Mouse (Mus musculus): ENCODE measurements around the gene Tra2b. TPM values are rescaled to one million over a fixed set of nuclear protein-coding genes. Genes with fewer than 3 reads are reported as not detected.
"Not testable (repeated sequence)": the region's sequence is repeated elsewhere in the genome, so short reads cannot be mapped to it uniquely, and the experiment has no call there.

Gene Tra2b
- polyA plus RNA-seq, 1 experiment from 2014 or later: 132 TPM

DNA sequence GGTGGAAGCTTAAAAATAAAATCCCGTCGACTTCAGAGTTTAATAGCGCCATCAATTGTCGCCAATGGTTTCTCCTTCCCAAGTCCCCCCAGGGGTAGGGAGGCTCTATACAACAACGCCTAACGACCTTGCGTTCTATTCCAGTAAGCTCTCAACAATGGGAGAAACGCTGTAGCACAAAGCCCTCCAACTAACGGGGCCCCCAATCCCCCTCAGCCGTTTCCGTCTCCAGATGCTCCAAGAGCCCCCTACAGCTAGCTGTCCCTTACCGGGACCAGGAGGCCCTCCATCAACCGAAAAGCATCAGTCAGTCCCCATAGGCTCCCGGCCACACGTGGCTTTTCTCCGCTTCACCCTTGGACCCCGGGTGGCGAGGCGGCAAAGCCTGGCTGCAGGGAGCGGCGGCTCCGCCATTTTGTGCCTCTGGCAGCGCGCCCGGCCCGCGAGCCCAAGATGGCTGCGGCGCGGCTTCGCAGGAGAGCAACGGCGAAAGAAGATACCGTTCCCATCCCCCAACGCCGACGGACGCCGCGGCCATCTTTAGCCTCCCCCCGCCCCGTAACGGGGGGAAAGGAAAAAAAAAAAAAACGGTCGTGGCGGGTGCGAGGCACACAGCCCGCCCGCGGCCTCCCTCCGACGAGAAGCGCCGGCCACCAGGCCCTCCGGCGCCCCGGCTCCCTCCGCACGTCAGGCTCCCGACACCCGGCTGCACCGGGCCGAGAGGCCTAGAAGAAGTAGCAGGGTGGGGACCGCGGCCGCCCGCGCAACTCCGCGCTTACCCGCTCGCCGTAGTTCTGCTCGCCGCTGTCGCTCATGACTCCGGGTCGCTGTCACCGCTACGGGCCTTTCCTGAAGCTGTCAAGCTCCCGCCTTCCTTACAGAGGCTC is 600 bp downstream of the Tra2b start:
- H3K4me2 ChIP-seq (replicated peaks; ENCODE audit: low read depth): peak overlapping the region; percentile 79
- peak overlapping the region; percentile 70 for H3K4me3 ChIP-seq (ENCODE audit: low read depth, low read length)
- peaks cover 5% of the 10 kb centered on the region; the same call in 1 of the 2 replicates for H3K4me1 ChIP-seq (replicated peaks; ENCODE audit: control insufficient read depth, insufficient read depth, low read length)
- 0 out of 2 replicates have a peak, but pooled peaks have one; percentile 4 for TF ChIP-seq CTCF (IDR thresholded peaks at IDR 0.05; ENCODE audit: low read depth)
- H3K9ac ChIP-seq (ENCODE audit: low read depth, low read length): peak overlapping the region; percentile 96
- peak overlapping the region; percentile 98 for H3K27ac ChIP-seq (ENCODE audit: low read depth, low read length)
- H3K9me3 ChIP-seq (ENCODE audit: control insufficient read depth): no peaks in the 10 kb centered on the region
- no peaks in the 10 kb centered on the region for H3K36me3 ChIP-seq (ENCODE audit: control insufficient read depth, insufficient read depth)
- under 1% methylated on average over 70 of the region's 81 CpGs for WGBS
- H3K27me3 ChIP-seq (replicated peaks; ENCODE audit: control insufficient read depth, insufficient read depth, low read length): no peaks in the 10 kb centered on the region
- ATAC-seq: peak; percentile 71

DNA sequence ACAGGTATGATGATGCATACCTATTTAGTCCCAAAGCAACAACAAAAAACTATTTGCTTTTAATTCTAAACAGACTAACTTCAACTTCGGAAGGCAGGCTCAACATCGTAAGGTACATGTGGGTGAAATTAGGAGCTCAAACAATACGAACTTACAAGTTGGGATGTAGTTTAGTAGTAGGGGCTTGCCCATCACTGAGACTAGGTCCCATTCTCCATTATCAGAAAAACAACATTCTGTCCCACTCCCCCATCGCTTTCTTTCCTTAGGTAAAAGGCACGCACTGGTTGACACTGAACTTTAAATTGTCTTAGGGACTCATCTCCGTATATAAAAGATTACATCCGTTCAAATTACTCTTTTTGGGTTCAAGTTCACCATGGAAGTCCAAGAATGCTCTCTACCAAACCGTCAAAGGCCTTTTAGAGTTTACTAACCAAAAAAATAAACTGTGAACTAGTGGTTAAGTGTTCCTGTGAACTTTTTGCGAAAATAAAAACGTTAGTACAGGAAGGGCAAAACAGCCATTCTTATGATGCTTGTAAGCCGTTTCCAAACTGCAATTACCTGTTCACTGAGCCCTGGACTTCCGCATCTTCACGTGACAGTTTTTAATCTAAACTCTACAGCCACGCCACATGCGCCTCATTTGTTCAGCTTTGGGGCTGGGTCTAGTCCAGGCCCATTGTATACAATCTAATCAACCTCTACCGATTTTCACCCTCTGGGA is 1.4 kb downstream of the Tra2b start:
- Histone ChIP-seq H3K27me3 (replicated peaks; ENCODE audit: control insufficient read depth, insufficient read depth, low read length) (no peaks in the 10 kb centered on the region), H3K4me1 (replicated peaks; ENCODE audit: control insufficient read depth, insufficient read depth, low read length) (peaks cover 5% of the 10 kb centered on the region; the same call in 1 of the 2 replicates), H3K27ac (ENCODE audit: low read depth, low read length) (peak overlapping the region; percentile 98), H3K36me3 (ENCODE audit: control insufficient read depth, insufficient read depth) (no peaks in the 10 kb centered on the region), H3K4me3 (ENCODE audit: low read depth, low read length) (peak overlapping the region; percentile 70), H3K9ac (ENCODE audit: low read depth, low read length) (peak overlapping the region; percentile 96), H3K4me2 (replicated peaks; ENCODE audit: low read depth) (peak overlapping the region; percentile 79), H3K9me3 (ENCODE audit: control insufficient read depth) (no peaks in the 10 kb centered on the region)
- 0 out of 2 replicates have a peak, but pooled peaks have one; percentile 30 for ATAC-seq
- under 1% methylated on average over 16 of the region's 16 CpGs for WGBS
- no peak for TF ChIP-seq CTCF (IDR thresholded peaks at IDR 0.05; ENCODE audit: low read depth)

DNA sequence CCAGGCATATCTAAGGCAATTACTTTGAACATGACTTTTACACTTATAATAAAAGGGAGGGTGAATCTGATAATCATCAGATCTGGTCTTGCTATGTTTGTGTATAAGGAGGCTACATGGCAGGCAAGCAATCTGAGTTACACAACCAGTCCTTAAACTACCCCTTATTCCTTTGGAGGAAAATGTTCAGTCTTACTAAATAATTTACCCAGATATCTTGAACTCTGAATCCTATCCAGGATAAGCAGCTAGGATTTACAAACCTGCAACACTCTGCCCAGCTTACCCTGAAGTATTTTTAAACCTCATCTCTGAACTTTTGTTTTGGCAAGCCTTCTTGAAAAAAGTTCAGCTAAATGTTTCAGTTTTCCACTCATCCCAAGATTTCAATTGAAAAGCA is 2.7 kb downstream of the Tra2b start:
- ATAC-seq: no peak
- H3K4me1 ChIP-seq (replicated peaks; ENCODE audit: control insufficient read depth, insufficient read depth, low read length): peaks cover 5% of the 10 kb centered on the region; the same call in 1 of the 2 replicates
- no peaks in the 10 kb centered on the region for H3K27me3 ChIP-seq (replicated peaks; ENCODE audit: control insufficient read depth, insufficient read depth, low read length)
- peak overlapping the region; percentile 79 for H3K4me2 ChIP-seq (replicated peaks; ENCODE audit: low read depth)
- H3K4me3 ChIP-seq (ENCODE audit: low read depth, low read length): peak overlapping the region; percentile 70; the same call in 1 of the 2 replicates
- no peak overlapping the region for H3K27ac ChIP-seq (ENCODE audit: low read depth, low read length)
- no peaks in the 10 kb centered on the region for H3K9me3 ChIP-seq (ENCODE audit: control insufficient read depth)
- TF ChIP-seq CTCF (IDR thresholded peaks at IDR 0.05; ENCODE audit: low read depth): no peak
- no peak overlapping the region for H3K9ac ChIP-seq (ENCODE audit: low read depth, low read length)
- no peaks in the 10 kb centered on the region for H3K36me3 ChIP-seq (ENCODE audit: control insufficient read depth, insufficient read depth)

DNA sequence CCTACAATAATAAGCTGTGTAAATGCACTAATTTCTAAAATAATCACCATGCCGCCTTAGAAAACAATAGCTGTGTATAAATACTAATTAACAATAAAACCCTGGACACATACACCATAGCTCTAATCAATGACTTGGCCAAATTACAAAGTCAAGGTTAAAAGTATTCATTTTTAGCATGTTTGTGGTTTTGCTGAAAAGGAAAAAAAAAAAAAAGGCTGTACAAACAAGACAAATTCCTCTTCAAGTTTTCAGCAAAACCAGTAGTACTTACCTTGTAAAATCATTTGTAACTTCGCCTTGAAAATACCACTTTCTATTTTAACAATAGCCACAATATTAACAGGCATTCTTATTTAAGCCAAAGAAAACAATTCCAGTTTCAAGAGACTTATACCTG is 4.2 kb downstream of the Tra2b start:
- Histone ChIP-seq H3K36me3 (ENCODE audit: control insufficient read depth, insufficient read depth) (no peaks in the 10 kb centered on the region), H3K9ac (ENCODE audit: low read depth, low read length) (no peak overlapping the region), H3K27me3 (replicated peaks; ENCODE audit: control insufficient read depth, insufficient read depth, low read length) (no peaks in the 10 kb centered on the region), H3K4me3 (ENCODE audit: low read depth, low read length) (no peak overlapping the region), H3K9me3 (ENCODE audit: control insufficient read depth) (no peaks in the 10 kb centered on the region), H3K4me1 (replicated peaks; ENCODE audit: control insufficient read depth, insufficient read depth, low read length) (peaks cover 5% of the 10 kb centered on the region; the same call in 1 of the 2 replicates), H3K4me2 (replicated peaks; ENCODE audit: low read depth) (peak overlapping the region; percentile 79; the same call in 1 of the 2 replicates), H3K27ac (ENCODE audit: low read depth, low read length) (no peak overlapping the region)
- ATAC-seq: no peak
- no peak for TF ChIP-seq CTCF (IDR thresholded peaks at IDR 0.05; ENCODE audit: low read depth)
- WGBS: 66% methylated on average over 2 of the region's 2 CpGs

DNA sequence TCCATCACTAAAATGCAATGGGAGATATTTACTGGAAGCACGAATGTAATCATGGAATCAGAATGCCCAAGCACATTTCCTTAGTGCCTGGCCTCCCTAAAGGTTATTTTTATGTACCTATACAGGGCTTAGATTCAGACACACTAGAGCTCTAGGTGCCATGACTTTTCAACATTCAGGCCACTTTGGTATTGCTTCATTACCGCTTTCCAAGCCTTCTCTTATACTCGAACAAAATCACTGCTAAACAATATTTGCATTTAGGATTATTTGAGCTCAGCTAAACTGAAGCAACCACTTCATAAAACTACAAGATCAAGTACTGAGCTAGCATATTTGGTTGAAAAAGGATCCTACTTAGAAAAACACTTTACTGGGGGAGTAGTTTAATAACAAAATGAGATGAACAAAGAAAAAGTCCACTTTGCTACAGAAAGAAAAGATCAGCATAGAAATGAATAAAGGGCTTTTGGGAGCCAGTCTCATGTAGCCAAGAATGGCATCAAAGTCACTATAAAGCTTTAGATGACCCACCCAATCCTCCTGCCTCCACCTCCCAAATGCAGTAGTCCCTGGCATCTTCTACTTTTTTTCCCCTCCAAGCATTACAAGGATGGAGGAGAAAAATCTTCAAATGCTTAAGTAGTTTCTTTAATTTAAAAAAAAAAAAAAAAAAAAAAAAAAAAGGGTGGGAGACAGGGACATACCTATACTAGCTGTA is 5.2 kb downstream of the Tra2b start:
- TF ChIP-seq CTCF (IDR thresholded peaks at IDR 0.05; ENCODE audit: low read depth): no peak
- no peak overlapping the region for H3K4me3 ChIP-seq (ENCODE audit: low read depth, low read length)
- WGBS: 27% methylated on average over 3 of the region's 3 CpGs
- no peak overlapping the region for H3K9ac ChIP-seq (ENCODE audit: low read depth, low read length)
- peaks cover 5% of the 10 kb centered on the region for H3K4me1 ChIP-seq (replicated peaks; ENCODE audit: control insufficient read depth, insufficient read depth, low read length)
- no peaks in the 10 kb centered on the region for H3K9me3 ChIP-seq (ENCODE audit: control insufficient read depth)
- no peak overlapping the region for H3K27ac ChIP-seq (ENCODE audit: low read depth, low read length)
- ATAC-seq: no peak
- no peaks in the 10 kb centered on the region for H3K36me3 ChIP-seq (ENCODE audit: control insufficient read depth, insufficient read depth)
- peak overlapping the region; percentile 28; the same call in 1 of the 2 replicates for H3K4me2 ChIP-seq (replicated peaks; ENCODE audit: low read depth)
- H3K27me3 ChIP-seq (replicated peaks; ENCODE audit: control insufficient read depth, insufficient read depth, low read length): no peaks in the 10 kb centered on the region

DNA sequence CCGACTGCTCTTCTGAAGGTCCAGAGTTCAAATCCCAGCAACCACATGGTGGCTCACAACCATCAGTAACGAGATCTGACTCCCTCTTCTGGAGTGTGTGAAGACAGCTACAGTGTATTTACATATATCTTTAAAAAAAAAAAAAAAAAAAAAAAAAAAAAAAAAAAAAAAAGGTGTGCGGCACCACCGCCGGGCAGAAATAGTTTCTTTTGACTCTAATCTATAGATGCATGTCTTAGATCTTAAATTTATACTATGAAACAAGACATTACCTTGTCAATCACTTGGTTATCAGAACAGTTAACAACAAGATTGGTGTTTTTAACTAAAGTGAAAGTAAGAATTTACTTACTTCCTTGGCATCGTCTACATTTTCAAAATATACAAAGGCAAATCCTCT is 13.6 kb downstream of the Tra2b start:
- H3K9me3 ChIP-seq (ENCODE audit: control insufficient read depth); H3K4me3 ChIP-seq (ENCODE audit: low read depth, low read length); H3K9ac ChIP-seq (ENCODE audit: low read depth, low read length); H3K4me1 ChIP-seq (replicated peaks; ENCODE audit: control insufficient read depth, insufficient read depth, low read length); ATAC-seq; H3K27me3 ChIP-seq (replicated peaks; ENCODE audit: control insufficient read depth, insufficient read depth, low read length); H3K4me2 ChIP-seq (replicated peaks; ENCODE audit: low read depth); H3K27ac ChIP-seq (ENCODE audit: low read depth, low read length): not testable (repeated sequence)
- 70% methylated on average over 6 of the region's 6 CpGs for WGBS
- peaks cover 54% of the 10 kb centered on the region for H3K36me3 ChIP-seq (ENCODE audit: control insufficient read depth, insufficient read depth)

All from intestine, postnatal 0 days (tissue).